Mouse (Mus musculus): ENCODE results near the gene Ttn. TPM values are rescaled to one million over a fixed set of nuclear protein-coding genes. Genes with fewer than 3 reads are reported as not detected.
A peak's percentile ranks its signal among the peaks of the same experiment; 100 is the strongest.

The Ttn gene
- total RNA-seq, 2 experiments from 2014 or later = 0.54 to 1.3 TPM

- no peak overlapping the region for H3K27ac ChIP-seq
- no peak overlapping the region for H3K4me3 ChIP-seq
- intact Hi-C loops (cut with DNase I) = no loop called here
- DNase-seq (ENCODE audit: extremely low spot score in 1 of 2, low spot score in 2 of 2) = no peak
- no peak for TF ChIP-seq CTCF (IDR thresholded peaks at IDR 0.05)
Measured at GRCm38 (mm10) chr2:76671641-76672040, 310.7 kb downstream of the Ttn start.

DNA sequence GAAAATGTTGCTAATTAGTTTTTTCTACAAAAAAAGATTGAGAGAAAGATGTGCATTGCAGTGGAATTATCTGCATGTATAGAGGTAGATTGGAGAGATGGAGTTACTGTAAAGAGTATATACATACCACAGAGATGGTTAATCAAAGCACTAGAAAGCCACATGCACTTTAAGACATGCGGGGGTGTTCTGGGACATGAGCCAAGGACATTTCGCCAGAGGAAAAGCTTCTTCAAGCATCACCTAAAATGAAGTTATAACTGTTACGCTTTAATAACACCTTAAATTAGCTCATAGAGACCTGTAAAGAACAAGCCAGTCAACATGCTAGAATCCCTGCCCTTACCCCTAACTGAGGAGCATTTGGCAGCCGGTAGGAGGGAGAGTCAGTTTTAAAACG, 315.1 kb downstream of the Ttn start:
- intact Hi-C loops (cut with DNase I) = no loop called here
- TF ChIP-seq CTCF (IDR thresholded peaks at IDR 0.05) = no peak
- Histone ChIP-seq H3K4me3 (no peak overlapping the region), H3K27ac (no peak overlapping the region)
- no peak for DNase-seq (ENCODE audit: extremely low spot score in 1 of 2, low spot score in 2 of 2)

- no peak for TF ChIP-seq CTCF (IDR thresholded peaks at IDR 0.05)
- intact Hi-C loops (cut with DNase I) = no loop called here
- DNase-seq (ENCODE audit: extremely low spot score in 1 of 2, low spot score in 2 of 2) = no peak
- Histone ChIP-seq H3K27ac (no peak overlapping the region), H3K4me3 (no peak overlapping the region)
Measured at GRCm38 (mm10) chr2:76665531-76665930, 316.8 kb downstream of the Ttn start.

- intact Hi-C loops (cut with DNase I) = no loop called here
- no peak for DNase-seq (ENCODE audit: extremely low spot score in 1 of 2, low spot score in 2 of 2)
- no peak for TF ChIP-seq CTCF (IDR thresholded peaks at IDR 0.05)
- Histone ChIP-seq H3K27ac (no peak overlapping the region), H3K4me3 (no peak overlapping the region)
Measured at GRCm38 (mm10) chr2:76659419-76659818, 322.9 kb downstream of the Ttn start.

GRCm38 (mm10) chr2:76658551-76658950, 323.8 kb downstream of the Ttn start:
- no peak overlapping the region for H3K4me3 ChIP-seq
- intact Hi-C loops (cut with DNase I) = no loop called here
- DNase-seq (ENCODE audit: extremely low spot score in 1 of 2, low spot score in 2 of 2) = no peak
- TF ChIP-seq CTCF (IDR thresholded peaks at IDR 0.05) = no peak
- no peak overlapping the region for H3K27ac ChIP-seq

- no peak for DNase-seq (ENCODE audit: extremely low spot score in 1 of 2, low spot score in 2 of 2)
- TF ChIP-seq CTCF (IDR thresholded peaks at IDR 0.05) = peak; percentile 27
- H3K27ac ChIP-seq = no peak overlapping the region
- intact Hi-C loops (cut with DNase I) = no loop called here
- no peak overlapping the region for H3K4me3 ChIP-seq
Measured at GRCm38 (mm10) chr2:76655982-76656381, 326.4 kb downstream of the Ttn start.

- no peak for DNase-seq (ENCODE audit: extremely low spot score in 1 of 2, low spot score in 2 of 2)
- Histone ChIP-seq H3K4me3 (no peak overlapping the region), H3K27ac (no peak overlapping the region)
- intact Hi-C loops (cut with DNase I) = no loop called here
- TF ChIP-seq CTCF (IDR thresholded peaks at IDR 0.05) = no peak
Measured at GRCm38 (mm10) chr2:76655444-76655843, 326.9 kb downstream of the Ttn start.

- no peak for TF ChIP-seq CTCF (IDR thresholded peaks at IDR 0.05)
- H3K27ac ChIP-seq = no peak overlapping the region
- H3K4me3 ChIP-seq = no peak overlapping the region
- no peak for DNase-seq (ENCODE audit: extremely low spot score in 1 of 2, low spot score in 2 of 2)
- intact Hi-C loops (cut with DNase I) = no loop called here
Measured at GRCm38 (mm10) chr2:76654646-76655045, 327.7 kb downstream of the Ttn start.

Other genes starting within 250 kb of the Ttn start
- gene Ccdc141, start 188.1 kb upstream of the Ttn start, total RNA-seq (2021) = 10 to 100 TPM; 18.5 to 28.2 TPM

All from left cerebral cortex, adult 2 months (tissue).